Mouse (Mus musculus): ENCODE data around the gene BC004004. TPM values are rescaled to one million over a fixed set of nuclear protein-coding genes. Genes with fewer than 3 reads are reported as not detected.
A peak's percentile ranks its signal among the peaks of the same experiment; 100 is the strongest.
"Not testable (repeated sequence)": the region's sequence is repeated elsewhere in the genome, so short reads cannot be mapped to it uniquely, and the experiment has no call there.

BC004004 gene
- polyA plus RNA-seq, 1 experiment from 2014 or later = 73.7 TPM

DNA sequence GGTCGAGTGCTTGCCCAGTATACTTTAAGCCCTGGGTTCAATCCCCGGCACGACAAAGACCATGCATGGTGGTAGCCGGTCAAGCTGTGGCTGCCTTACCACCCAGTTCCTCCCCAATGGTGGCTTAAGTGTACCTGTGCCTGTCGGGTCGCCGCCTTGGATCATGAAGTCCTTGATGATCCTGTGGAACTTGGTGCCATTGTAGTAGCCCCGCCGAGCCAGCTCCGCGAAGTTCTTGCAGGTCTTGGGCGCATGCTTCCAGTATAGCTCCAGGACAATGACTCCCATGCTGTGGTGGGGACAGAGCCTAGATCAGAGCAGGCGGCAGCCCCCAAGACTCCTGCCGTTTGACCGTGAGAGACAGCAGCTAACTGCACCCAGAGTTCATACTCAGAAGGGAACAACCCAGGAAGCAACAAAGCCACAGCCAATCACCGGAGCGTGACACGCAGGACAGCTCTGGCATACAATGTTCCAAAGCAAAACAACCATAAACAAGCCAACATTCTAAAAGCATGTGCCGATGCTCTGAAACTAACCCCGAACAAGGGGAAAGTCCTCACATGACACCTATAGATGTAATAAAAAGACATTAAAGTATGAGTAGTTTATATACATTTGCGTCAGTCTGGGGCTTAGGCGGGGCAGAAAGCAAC lies 6.9 kb upstream of the BC004004 start:
- Histone ChIP-seq H3K4me1 (peaks cover 34% of the 10 kb centered on the region), H3K9ac (replicated peaks) (0 out of 2 replicates have a peak overlapping the region, but pooled peaks have one; percentile 7), H3K36me3 (peaks cover 41% of the 10 kb centered on the region), H3K4me2 (replicated peaks) (peak overlapping the region; percentile 76; the same call in 1 of the 2 replicates), H3K9me3 (no peaks in the 10 kb centered on the region), H3K4me3 (no peak overlapping the region), H3K27ac (replicated peaks) (no peak overlapping the region), H3K27me3 (no peaks in the 10 kb centered on the region)
- ATAC-seq (ENCODE audit: low FRiP score, low read depth) = no peak
- 94% methylated on average over 22 of the region's 22 CpGs for WGBS

DNA sequence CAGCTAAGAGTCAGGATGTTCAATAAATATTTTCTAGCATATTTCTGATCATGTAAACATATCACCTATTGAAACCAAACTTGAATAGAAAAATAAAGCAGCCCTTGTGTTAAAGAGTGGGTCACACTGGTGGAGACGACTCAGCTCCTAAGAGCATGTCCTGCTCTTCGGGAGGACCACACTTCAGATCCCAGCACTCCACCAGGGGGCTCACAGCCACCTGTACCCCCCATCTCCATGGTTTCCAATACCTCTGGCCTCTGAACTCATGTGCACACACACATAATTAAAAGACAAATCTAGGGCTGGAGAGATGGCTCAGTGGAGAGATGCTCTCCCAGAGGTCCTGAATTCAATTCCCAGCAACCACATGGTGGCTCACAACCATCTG lies 6.3 kb upstream of the BC004004 start:
- 0 out of 2 replicates have a peak overlapping the region, but pooled peaks have one; percentile 37 for H3K9ac ChIP-seq (replicated peaks)
- ATAC-seq (ENCODE audit: low FRiP score, low read depth) = no peak
- peaks cover 34% of the 10 kb centered on the region for H3K4me1 ChIP-seq
- WGBS = 50% methylated on average over 2 of the region's 2 CpGs
- no peak overlapping the region for H3K4me3 ChIP-seq
- H3K36me3 ChIP-seq = peaks cover 36% of the 10 kb centered on the region
- no peaks in the 10 kb centered on the region for H3K27me3 ChIP-seq
- peak overlapping the region; percentile 76 for H3K4me2 ChIP-seq (replicated peaks)
- no peaks in the 10 kb centered on the region for H3K9me3 ChIP-seq
- no peak overlapping the region for H3K27ac ChIP-seq (replicated peaks)

DNA sequence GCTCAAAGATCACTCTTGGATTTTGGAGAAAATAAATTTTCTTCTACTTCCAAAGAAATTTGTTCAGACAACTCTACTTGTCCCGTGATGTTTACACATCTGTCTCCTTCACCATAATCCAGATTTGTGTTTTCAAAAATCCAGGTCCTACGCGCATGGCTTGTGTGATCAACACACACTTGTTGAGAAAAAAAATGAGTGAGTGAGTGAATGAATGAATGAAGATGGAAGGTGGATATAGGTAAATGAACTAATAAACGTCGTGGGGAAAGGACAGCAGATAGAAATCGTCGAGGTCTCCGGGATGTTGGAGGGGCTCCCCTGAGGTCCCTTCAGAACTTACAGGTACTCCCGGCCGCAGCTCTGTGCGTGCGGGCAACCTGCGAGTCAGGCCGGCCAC lies 5.2 kb upstream of the BC004004 start:
- peaks cover 37% of the 10 kb centered on the region for H3K4me1 ChIP-seq
- H3K4me2 ChIP-seq (replicated peaks) = peak overlapping the region; percentile 76
- H3K9me3 ChIP-seq = no peaks in the 10 kb centered on the region
- peak overlapping the region; percentile 97 for H3K27ac ChIP-seq (replicated peaks)
- peak overlapping the region; percentile 89 for H3K4me3 ChIP-seq
- peak overlapping the region; percentile 76 for H3K9ac ChIP-seq (replicated peaks)
- 2% methylated on average over 14 of the region's 14 CpGs for WGBS
- no peak for ATAC-seq (ENCODE audit: low FRiP score, low read depth)
- H3K27me3 ChIP-seq = no peaks in the 10 kb centered on the region
- H3K36me3 ChIP-seq = peaks cover 24% of the 10 kb centered on the region

DNA sequence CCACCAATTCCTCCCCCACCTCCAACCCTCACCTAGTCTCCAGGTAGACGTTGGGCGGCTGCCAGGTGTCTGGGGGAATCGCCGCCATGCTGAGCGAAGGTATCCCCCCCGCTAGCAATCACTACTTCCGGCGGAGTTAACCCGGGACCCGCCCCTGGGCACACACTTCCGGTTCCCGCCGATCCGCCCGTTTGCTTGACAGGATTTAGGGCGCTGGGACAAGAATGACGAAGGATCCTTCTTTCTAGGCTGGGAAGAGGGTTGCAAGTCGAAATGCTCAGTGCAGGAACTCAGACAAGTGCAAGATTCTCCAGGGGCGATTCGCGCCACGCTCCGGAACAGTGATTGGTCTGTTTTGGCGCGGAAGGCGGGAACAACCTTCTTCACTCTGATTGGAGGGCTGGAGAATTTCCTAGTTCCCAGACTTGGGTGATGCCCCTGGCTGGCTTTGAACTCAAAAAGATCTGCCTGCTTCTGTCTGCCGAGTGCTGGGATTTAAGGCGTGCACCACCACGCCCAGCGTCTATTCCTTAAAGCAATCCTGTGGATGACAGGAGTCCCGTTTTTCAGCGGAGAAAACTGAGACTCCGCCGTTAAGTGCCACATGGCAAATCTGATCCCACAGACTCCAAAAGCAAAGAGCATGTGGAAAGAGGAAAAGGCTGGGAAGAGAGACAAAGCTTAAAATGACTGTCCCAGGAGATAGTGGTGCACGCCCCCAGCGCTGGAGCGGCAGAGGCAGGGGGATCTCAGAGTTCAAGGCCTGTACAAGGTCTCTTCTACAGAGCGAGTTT lies 4.6 kb upstream of the BC004004 start, which contains the start of gene Ppil1:
Ppil1 (minus strand) TSS at position 347 of the 794 bp plus-strand sequence.
- peak; percentile 66 for ATAC-seq (ENCODE audit: low FRiP score, low read depth)
- Histone ChIP-seq H3K36me3 (peaks cover 19% of the 10 kb centered on the region), H3K27ac (replicated peaks) (peak within 1 kb of the TSS; percentile 97), H3K4me1 (peaks cover 37% of the 10 kb centered on the region), H3K27me3 (no peaks in the 10 kb centered on the region), H3K9ac (replicated peaks) (peak within 1 kb of the TSS; percentile 76), H3K9me3 (no peaks in the 10 kb centered on the region), H3K4me3 (peak within 1 kb of the TSS; percentile 89), H3K4me2 (replicated peaks) (peak within 1 kb of the TSS; percentile 76)
- WGBS = 8% methylated on average over 38 of the region's 38 CpGs

DNA sequence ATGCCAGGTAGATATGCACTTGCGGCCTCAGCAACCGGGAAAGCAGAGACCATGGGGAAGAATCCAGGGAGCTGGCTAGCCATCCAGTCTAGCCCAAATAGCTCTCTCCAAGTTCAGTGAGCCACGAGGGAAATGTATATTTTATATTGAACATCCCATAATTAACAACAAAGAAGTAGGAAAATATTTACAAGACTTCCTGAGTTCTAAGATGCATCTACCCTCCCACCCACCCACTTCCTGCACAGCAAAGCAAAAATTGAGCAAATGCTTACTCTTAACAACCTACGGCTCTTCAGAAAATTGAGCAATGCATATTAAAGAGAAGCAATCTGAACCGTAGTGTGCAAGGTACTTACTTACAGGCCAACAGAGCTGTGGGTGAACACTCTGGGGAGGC lies 3.8 kb upstream of the BC004004 start:
- ATAC-seq (ENCODE audit: low FRiP score, low read depth) = no peak

DNA sequence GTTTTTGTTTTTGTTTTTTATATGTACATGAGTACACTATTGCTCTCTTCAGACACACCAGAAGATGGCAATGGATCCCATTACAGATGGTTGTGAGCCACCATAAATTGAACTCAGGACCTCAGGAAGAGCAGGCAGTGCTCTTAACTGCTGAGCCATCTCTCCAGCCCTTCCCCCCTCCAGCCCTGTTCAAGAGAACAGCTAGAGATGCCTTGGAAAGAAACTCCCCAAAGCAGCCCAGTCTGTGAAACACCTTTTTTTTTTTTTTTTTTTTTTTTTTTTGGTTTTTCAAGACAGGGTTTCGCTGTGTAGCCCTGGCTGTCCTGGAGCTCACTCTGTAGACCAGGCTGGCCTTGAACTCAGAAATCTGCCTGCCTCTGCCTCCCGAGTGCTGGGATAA lies 1.5 kb upstream of the BC004004 start:
- not testable (repeated sequence) for H3K27me3 ChIP-seq; H3K9me3 ChIP-seq; H3K4me3 ChIP-seq; H3K36me3 ChIP-seq; ATAC-seq (ENCODE audit: low FRiP score, low read depth); H3K9ac ChIP-seq (replicated peaks); H3K4me2 ChIP-seq (replicated peaks); H3K27ac ChIP-seq (replicated peaks)
- H3K4me1 ChIP-seq = peaks cover 30% of the 10 kb centered on the region
- 93% methylated on average over 2 of the region's 2 CpGs for WGBS

More for the DNA sequence above, 3.8 kb upstream of the BC004004 start:
- H3K36me3 ChIP-seq = peaks cover 17% of the 10 kb centered on the region
- peaks cover 39% of the 10 kb centered on the region for H3K4me1 ChIP-seq
- H3K27ac ChIP-seq (replicated peaks) = peak overlapping the region; percentile 97
- H3K9me3 ChIP-seq = no peaks in the 10 kb centered on the region
- peak overlapping the region; percentile 76 for H3K4me2 ChIP-seq (replicated peaks)
- no peaks in the 10 kb centered on the region for H3K27me3 ChIP-seq
- peak overlapping the region; percentile 89 for H3K4me3 ChIP-seq
- WGBS = 93% methylated on average over 5 of the region's 5 CpGs
- peak overlapping the region; percentile 76; the same call in 1 of the 2 replicates for H3K9ac ChIP-seq (replicated peaks)

DNA sequence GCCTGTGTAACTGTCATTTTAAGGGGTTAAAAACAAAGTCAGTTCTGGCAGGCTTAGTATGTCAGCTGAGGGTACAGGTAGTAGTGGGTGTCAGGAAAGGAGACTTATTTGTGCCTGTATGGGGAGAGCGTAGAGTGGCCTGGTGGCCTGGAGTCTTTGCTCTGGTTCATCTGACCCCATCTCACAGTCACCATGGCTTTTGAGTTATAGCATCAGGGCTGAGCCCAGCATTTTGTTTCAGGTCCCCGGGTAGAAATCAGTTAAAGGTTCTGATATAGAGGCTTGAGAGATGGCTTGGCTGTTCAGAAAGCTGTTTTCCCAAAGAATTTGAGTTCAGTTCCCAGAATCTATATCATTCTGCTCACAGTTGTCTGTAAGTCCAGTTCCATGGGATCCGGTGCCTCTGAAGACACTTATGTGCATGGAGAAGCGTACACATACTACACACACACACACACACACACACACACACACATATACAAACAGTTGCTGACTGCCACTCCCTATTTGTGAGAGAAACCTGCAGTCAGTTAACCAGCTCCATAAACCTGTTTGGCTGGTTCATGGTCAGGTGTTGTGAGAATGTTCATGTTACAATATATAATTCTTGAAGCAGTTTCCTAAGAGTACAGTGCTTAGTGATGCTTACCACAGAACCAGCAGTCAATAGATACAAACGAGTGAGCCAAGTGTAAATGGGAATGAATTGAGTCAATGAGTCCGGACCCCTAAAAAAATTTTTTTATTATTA lies 482 bp upstream of the BC004004 start:
- H3K4me2 ChIP-seq (replicated peaks) = peak overlapping the region; percentile 77
- H3K27me3 ChIP-seq = no peaks in the 10 kb centered on the region
- H3K9me3 ChIP-seq = no peaks in the 10 kb centered on the region
- H3K9ac ChIP-seq (replicated peaks) = peak overlapping the region; percentile 47; the same call in 1 of the 2 replicates
- ATAC-seq (ENCODE audit: low FRiP score, low read depth) = peak; percentile 32; the same call in 1 of the 2 replicates
- H3K4me3 ChIP-seq = peak overlapping the region; percentile 72
- peak overlapping the region; percentile 82 for H3K27ac ChIP-seq (replicated peaks)
- H3K36me3 ChIP-seq = no peaks in the 10 kb centered on the region
- 62% methylated on average over 6 of the region's 6 CpGs for WGBS
- H3K4me1 ChIP-seq = peaks cover 20% of the 10 kb centered on the region

DNA sequence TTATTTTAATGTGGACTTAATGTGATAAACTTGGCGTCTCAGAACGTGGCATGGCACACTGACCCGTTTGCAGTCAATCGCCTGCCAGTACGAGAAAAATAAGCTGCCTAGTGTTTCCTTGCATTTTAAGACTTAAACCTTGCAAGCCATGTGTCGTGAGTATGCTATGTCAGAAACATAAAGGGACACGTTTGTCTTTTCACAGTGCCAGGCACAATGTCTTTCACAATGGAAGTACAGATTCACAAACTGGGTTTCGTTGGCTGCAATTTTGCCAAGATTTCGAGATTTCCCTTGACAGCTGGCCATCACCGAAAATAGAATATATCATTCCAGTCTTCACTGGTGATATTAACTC lies 740 bp downstream of the BC004004 start:
- Histone ChIP-seq H3K4me2 (replicated peaks) (peak overlapping the region; percentile 77), H3K36me3 (no peaks in the 10 kb centered on the region), H3K4me1 (peaks cover 14% of the 10 kb centered on the region), H3K27ac (replicated peaks) (peak overlapping the region; percentile 82), H3K4me3 (peak overlapping the region; percentile 72), H3K9me3 (no peaks in the 10 kb centered on the region), H3K9ac (replicated peaks) (peak overlapping the region; percentile 83), H3K27me3 (no peaks in the 10 kb centered on the region)
- WGBS = 23% methylated on average over 10 of the region's 10 CpGs
- ATAC-seq (ENCODE audit: low FRiP score, low read depth) = no peak

DNA sequence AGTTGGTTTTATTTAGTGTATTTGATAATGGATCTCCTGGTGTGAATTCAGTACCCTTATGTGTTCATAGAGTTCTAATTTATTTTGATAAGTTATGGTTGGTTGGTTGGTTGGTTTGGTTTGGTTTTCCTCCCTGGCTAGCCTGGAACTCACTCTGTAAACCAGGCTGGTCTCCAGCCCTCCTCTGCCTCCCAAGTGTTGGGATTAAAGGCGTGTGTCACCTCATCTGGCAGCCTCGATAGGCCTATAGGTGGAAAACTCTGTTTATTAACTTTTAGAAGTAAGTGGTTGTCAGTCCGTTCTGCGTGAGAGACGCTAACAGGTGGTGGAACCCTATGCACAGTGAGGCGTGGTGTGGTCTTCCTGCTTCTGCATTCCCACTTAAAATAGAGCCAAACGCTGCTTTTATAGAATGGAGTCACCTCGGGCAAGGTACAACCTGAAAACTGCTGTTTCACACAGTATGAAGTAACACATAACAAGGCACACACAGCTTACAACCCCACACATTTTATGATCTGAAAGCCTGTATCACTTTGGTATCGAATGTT lies 1.6 kb downstream of the BC004004 start:
- no peak for ATAC-seq (ENCODE audit: low FRiP score, low read depth)
- H3K27ac ChIP-seq (replicated peaks) = no peak overlapping the region
- H3K36me3 ChIP-seq = no peaks in the 10 kb centered on the region
- 93% methylated on average over 9 of the region's 9 CpGs for WGBS
- peak overlapping the region; percentile 77; the same call in 1 of the 2 replicates for H3K4me2 ChIP-seq (replicated peaks)
- no peak overlapping the region for H3K9ac ChIP-seq (replicated peaks)
- H3K9me3 ChIP-seq = no peaks in the 10 kb centered on the region
- H3K4me3 ChIP-seq = no peak overlapping the region
- peaks cover 10% of the 10 kb centered on the region for H3K4me1 ChIP-seq
- no peaks in the 10 kb centered on the region for H3K27me3 ChIP-seq

DNA sequence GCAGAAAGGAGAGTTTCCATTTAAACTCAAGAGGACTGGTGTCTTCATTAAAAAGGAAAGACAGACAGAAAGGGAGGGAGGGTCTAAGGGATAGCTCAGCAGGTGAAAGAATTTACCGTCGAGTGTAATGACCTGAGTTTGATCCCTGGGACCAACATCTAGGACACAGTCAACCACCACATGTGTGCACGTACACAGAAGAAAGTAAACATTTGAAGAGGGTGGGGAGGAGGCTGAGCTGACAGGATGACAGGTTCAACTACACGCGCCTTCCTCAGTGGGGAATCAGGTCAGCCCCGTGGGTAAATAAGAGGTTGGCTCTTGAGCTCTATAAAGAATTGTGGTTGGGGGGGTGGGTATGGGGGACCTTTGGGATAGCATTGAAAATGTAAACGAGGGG lies 4.6 kb downstream of the BC004004 start:
- 88% methylated on average over 7 of the region's 7 CpGs for WGBS
- H3K9me3 ChIP-seq = no peaks in the 10 kb centered on the region
- H3K36me3 ChIP-seq = no peaks in the 10 kb centered on the region
- H3K4me1 ChIP-seq = peaks cover 10% of the 10 kb centered on the region
- H3K9ac ChIP-seq (replicated peaks) = no peak overlapping the region
- no peak overlapping the region for H3K4me2 ChIP-seq (replicated peaks)
- ATAC-seq (ENCODE audit: low FRiP score, low read depth) = no peak
- no peak overlapping the region for H3K4me3 ChIP-seq
- no peaks in the 10 kb centered on the region for H3K27me3 ChIP-seq
- H3K27ac ChIP-seq (replicated peaks) = no peak overlapping the region

DNA sequence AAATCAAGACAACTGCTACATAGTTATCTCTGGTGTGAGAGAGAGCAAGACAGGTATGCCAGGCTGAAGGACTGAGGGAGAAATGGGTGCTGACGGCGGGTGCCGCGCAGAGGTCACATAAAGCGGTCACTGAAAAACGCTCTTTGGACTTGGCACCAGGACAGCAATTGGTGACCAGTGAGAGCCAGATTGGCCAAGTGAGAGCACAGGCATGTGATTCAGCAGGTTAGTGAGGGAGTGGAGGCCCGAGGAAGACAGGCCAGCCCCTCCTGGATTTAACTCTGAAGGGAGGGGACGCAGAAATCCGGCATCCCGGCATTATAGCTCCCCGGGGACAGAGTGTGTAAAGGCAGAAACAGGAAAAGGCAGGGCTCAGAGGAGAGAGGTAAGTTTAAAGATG lies 5.3 kb downstream of the BC004004 start:
- Histone ChIP-seq H3K4me2 (replicated peaks) (no peak overlapping the region), H3K27ac (replicated peaks) (no peak overlapping the region), H3K9ac (replicated peaks) (no peak overlapping the region; the same call in 1 of the 2 replicates), H3K4me1 (peaks cover 8% of the 10 kb centered on the region), H3K27me3 (no peaks in the 10 kb centered on the region), H3K36me3 (0 out of 2 replicates have a peak, but pooled peaks cover 7% of the 10 kb centered on the region), H3K9me3 (no peaks in the 10 kb centered on the region), H3K4me3 (no peak overlapping the region)
- WGBS = 91% methylated on average over 11 of the region's 11 CpGs
- no peak for ATAC-seq (ENCODE audit: low FRiP score, low read depth)
